Mouse (Mus musculus) stomach, embryonic 16.5 days (tissue): ENCODE measurements at regions not wholly inside any gene's neighbourhood (a gene's known extent, or its start where the extent isn't known, plus 50 kb on each side); places are given as distances from the start of the nearest gene placed in this dataset.
A peak's percentile ranks its signal among the peaks of the same experiment; 100 is the strongest.

Source experiments
- ATAC-seq: fragments of 200-750 bp; cut with Nextera tagmentation; 2 replicates; pipeline ENCODE4 v1.8.0; 2017; ENCODE audit warnings: moderate number of reproducible peaks, moderate TSS enrichment; ENCODE audit not compliant: insufficient read depth, low FRiP score
- H3K27ac ChIP-seq: fragments of 300-500 bp; sonication (generic); 2 replicates; pipeline ENCODE4 v1.5.1; 2014; ENCODE audit warnings: low read length
- H3K27me3 ChIP-seq: fragments of 300-500 bp; sonication (generic); 2 replicates; pipeline ENCODE4 v1.6.1; 2014; ENCODE audit warnings: low read length, control low read depth, mixed read lengths; ENCODE audit not compliant: control insufficient read depth, insufficient read depth
- H3K36me3 ChIP-seq: fragments of 300-500 bp; sonication (generic); 2 replicates; pipeline ENCODE4 v1.6.1; 2014; ENCODE audit warnings: low read length; ENCODE audit not compliant: control insufficient read depth, insufficient read depth
- H3K4me1 ChIP-seq: fragments of 300-500 bp; sonication (generic); 2 replicates; pipeline ENCODE4 v1.6.1; 2014; ENCODE audit warnings: low read length, control low read depth, mixed read lengths; ENCODE audit not compliant: control insufficient read depth, insufficient read depth
- H3K4me2 ChIP-seq: fragments of 300-500 bp; sonication (generic); 2 replicates; pipeline ENCODE4 v1.6.1; 2014; ENCODE audit warnings: low read depth, low read length, mixed read lengths
- H3K4me3 ChIP-seq: fragments of 300-500 bp; sonication (generic); replicated peaks from 2 replicates; pipeline ENCODE4 v1.5.1; 2014; ENCODE audit warnings: mild to moderate bottlenecking, low read length
- H3K9ac ChIP-seq: fragments of 300-500 bp; sonication (generic); 2 replicates; pipeline ENCODE4 v1.6.1; 2014; ENCODE audit warnings: low read length
- H3K9me3 ChIP-seq: fragments of 300-500 bp; sonication (generic); replicated peaks from 2 replicates; pipeline ENCODE4 v1.6.1; 2016; ENCODE audit warnings: low read length, control low read depth; ENCODE audit not compliant: control insufficient read depth
- WGBS: fragments of 180-500 bp; shearing (Covaris S2); extraction: QIAGEN DNeasy Blood & Tissue Kit; methylation state at CpG from one replicate; pipeline ENCODE4 v1.1.7; 2014; 5-methylcytosine and 5-hydroxymethylcytosine counted together

- Histone ChIP-seq H3K4me1 (peaks cover 6% of the 10 kb centered on the region; the same call in 1 of the 2 replicates), H3K9ac (no peak overlapping the region), H3K36me3 (no peaks in the 10 kb centered on the region), H3K4me2 (no peak overlapping the region), H3K9me3 (no peaks in the 10 kb centered on the region), H3K27ac (peak overlapping the region; percentile 56; the same call in 1 of the 2 replicates), H3K27me3 (no peaks in the 10 kb centered on the region), H3K4me3 (no peak overlapping the region)
- no peak for ATAC-seq
- WGBS, result 69% methylated on average over 6 of the region's 6 CpGs
These were observed 62.5 kb downstream of the Arrdc4 start for GRCm38 (mm10) chr7:68686396-68687139.

DNA sequence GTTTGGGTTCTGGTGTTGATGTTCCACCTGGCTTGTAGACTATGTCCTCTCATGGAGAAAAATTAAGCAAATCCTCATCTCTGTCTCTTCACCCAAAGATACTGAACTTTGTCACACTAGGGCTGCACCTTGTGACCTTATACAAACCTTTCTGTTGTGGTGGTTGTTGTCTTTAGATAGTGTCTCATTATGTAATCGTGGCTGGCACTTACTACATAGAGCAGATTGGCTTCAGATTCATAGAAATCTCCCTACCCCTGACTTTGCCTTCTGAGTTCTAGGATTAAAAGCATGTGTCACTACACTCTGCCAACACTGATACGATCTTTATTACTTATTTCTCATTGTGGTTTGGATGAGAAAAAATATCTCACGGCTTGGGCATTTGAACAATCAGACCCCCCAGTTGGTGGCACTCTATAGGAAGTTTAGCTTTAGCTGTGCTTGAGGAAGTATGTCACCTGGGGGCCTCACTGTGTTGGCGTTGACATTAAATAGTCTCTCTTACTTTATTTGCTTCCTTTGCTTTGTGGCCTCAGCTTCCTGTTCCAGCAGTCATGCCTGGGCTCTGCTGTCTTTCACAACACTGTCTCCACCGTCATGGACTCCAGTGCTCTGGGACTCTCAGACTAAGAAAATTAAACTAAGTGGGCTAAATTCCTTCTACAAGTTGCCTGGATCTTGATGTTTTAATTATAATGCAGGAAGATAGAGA is 66.0 kb downstream of the Arrdc4 start:
- Histone ChIP-seq H3K27ac (peak overlapping the region; percentile 8; the same call in 1 of the 2 replicates), H3K4me1 (peaks cover 6% of the 10 kb centered on the region; the same call in 1 of the 2 replicates), H3K27me3 (no peaks in the 10 kb centered on the region), H3K36me3 (no peaks in the 10 kb centered on the region), H3K9me3 (no peaks in the 10 kb centered on the region), H3K9ac (no peak overlapping the region), H3K4me3 (no peak overlapping the region), H3K4me2 (no peak overlapping the region)
- WGBS, result 57% methylated on average over 5 of the region's 5 CpGs
- no peak for ATAC-seq

DNA sequence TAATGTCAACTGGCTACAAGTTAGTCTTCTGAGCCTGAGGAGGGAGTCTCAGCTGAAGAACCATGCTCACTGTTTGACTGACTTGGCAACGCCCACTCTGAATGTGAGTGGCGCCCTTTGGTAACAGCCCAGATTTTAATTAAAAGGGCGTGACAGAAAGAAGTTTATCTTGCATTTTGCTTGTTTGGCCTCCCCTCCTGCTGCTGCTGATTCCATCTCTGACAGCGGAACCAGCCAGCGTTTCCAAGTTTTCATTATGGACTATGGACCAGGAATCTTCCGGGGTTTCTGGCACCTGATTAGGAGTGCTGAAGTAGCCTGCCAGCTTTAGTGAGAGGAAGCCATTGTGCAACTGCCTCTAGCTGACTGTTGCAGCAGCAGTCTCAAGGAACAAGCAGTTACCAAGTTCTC is 66.7 kb downstream of the Arrdc4 start:
- Histone ChIP-seq H3K27me3 (no peaks in the 10 kb centered on the region), H3K4me3 (no peak overlapping the region), H3K36me3 (no peaks in the 10 kb centered on the region), H3K4me1 (peaks cover 6% of the 10 kb centered on the region; the same call in 1 of the 2 replicates), H3K9ac (no peak overlapping the region), H3K9me3 (no peaks in the 10 kb centered on the region), H3K27ac (peak overlapping the region; percentile 8; the same call in 1 of the 2 replicates), H3K4me2 (peak overlapping the region; percentile 9; the same call in 1 of the 2 replicates)
- ATAC-seq, result no peak; the same call in 1 of the 2 replicates
- WGBS, result 59% methylated on average over 6 of the region's 6 CpGs

DNA sequence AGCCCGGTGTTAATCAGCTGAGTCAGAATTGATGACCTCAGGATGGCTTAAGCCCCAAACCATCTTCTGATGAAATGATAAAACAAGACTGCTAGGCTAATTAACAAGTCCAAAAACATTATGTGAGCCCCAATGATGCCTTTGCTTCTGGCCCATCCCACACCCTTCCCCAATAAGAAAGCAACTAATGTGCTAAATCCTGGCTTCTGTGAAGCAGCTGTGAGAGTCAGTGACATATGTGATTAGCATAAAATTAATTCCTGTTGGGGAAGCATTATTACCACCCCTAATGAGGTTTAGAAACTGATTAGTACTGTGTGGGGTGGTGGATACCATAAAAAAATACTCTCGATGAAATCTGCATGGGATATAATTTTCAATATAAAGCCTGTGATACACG is 69.3 kb downstream of the Arrdc4 start:
- Histone ChIP-seq H3K4me2 (no peak overlapping the region), H3K9me3 (no peaks in the 10 kb centered on the region), H3K4me1 (no peaks in the 10 kb centered on the region), H3K27me3 (no peaks in the 10 kb centered on the region), H3K36me3 (no peaks in the 10 kb centered on the region), H3K27ac (no peak overlapping the region), H3K4me3 (no peak overlapping the region), H3K9ac (no peak overlapping the region)
- 87% methylated on average over 3 of the region's 3 CpGs for WGBS
- no peak for ATAC-seq

DNA sequence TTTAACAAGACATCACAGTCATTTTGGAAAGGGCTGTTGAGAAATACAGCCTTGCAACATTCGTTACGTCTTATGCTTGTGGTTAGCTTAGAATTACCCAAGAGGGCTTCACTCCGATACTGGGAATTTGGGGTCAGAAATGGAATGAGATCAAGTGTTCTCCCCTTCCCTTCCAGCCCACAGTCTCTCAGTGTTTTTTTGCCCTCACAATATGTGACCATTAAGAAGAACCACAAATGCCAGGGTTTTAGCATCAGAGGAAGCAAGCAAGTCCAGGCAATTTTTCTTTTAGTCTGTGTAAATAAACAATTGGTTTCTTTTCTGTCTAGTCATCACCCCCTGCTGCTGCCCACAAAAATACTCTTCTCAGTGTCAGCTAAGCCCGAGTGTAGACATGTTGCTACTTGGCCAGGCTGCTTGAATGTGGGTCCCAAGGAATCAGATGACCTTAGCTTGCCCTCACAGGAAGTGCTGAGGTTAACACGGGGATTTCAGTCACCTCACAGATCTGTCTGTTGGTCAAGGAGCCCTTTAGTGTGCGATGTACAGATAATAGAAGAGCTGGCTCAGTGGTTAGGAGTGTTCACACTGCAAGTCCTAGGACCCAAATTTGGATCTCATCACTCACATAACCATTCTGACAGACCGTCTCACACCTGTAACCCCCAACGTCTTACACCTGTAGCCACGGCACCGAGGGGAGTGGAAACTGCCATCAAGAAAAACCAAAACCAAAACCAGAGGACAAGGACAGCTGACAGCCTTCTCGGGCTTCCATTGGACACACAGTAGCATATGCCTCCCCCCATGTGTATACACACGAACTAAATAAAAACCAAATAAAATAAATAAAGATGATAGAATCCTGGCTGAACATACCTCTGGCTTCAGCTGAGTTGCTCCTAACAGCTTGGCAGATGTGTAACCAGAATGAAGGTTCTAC is 81.0 kb downstream of the Arrdc4 start:
- Histone ChIP-seq H3K4me3 (no peak overlapping the region), H3K27ac (no peak overlapping the region; the same call in 1 of the 2 replicates), H3K4me2 (no peak overlapping the region), H3K9me3 (no peaks in the 10 kb centered on the region), H3K4me1 (no peaks in the 10 kb centered on the region), H3K36me3 (no peaks in the 10 kb centered on the region), H3K9ac (no peak overlapping the region), H3K27me3 (no peaks in the 10 kb centered on the region)
- no peak for ATAC-seq
- WGBS, result 69% methylated on average over 12 of the region's 12 CpGs

DNA sequence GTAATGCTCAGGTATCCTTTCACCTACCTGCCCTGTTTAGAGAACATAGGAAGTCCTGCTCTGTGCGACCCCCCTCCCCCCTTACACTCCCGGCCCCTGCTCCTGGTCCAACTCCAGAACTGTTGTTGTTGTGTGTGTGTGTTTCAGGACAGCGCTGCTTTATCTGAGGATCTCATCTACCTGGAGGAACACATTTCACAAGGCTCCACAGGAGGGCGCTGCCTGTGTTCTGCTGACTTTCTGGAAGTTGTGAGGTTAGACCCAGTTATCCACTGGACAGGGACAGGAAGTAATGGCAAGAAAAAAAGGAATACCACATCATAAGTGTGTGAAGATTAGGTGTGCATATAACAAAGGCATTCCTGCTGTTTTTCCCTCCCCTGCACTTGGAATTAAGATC is 81.8 kb downstream of the Arrdc4 start:
- ATAC-seq, result no peak
- Histone ChIP-seq H3K9me3 (no peaks in the 10 kb centered on the region), H3K4me3 (no peak overlapping the region), H3K27me3 (no peaks in the 10 kb centered on the region), H3K9ac (no peak overlapping the region), H3K4me2 (no peak overlapping the region), H3K27ac (no peak overlapping the region), H3K36me3 (no peaks in the 10 kb centered on the region), H3K4me1 (no peaks in the 10 kb centered on the region)
- 50% methylated on average over 4 of the region's 4 CpGs for WGBS

DNA sequence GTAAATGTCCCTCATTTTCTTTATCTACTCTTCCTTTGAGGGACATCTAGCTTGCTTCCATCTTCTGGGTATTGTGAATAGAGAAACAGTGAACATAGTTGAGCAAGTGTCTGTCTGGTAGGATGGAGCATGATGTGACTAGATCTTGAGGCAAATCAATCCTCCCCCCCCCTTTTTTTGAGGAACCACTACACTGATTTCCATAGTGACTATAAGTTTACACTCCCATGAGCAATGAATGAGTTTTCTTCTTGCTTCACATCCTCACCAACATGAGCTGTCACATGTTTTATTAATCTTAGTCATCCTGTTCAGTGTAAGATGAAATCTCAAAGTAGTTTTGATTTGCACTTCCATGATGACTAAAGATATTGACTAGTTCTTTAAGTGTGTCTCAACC is 92.7 kb downstream of the Arrdc4 start:
- H3K4me1 ChIP-seq, result no peaks in the 10 kb centered on the region

DNA sequence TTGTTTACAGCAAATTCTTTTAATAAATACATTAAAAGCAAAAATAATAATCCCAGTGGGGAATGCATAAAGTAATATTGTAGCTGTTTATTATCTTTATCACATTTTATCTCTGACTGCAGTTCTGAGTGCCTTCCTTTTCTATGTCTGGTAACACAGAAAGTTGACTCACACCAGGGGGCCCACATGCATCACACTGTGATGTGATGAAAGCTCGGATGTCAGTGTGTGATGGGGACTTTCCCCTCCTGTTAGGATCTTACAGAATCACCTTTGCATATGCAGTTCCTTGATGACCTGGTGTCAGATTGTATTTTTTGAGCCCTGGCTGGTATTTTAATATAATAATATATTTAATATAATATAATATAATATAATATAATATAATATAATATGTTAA is 95.5 kb downstream of the Arrdc4 start:
- no peak for ATAC-seq
- Histone ChIP-seq H3K4me2 (no peak overlapping the region), H3K4me1 (no peaks in the 10 kb centered on the region), H3K27ac (no peak overlapping the region), H3K9me3 (0 out of 2 replicates have a peak, but pooled peaks cover 7% of the 10 kb centered on the region), H3K9ac (no peak overlapping the region), H3K4me3 (no peak overlapping the region), H3K36me3 (no peaks in the 10 kb centered on the region), H3K27me3 (no peaks in the 10 kb centered on the region)
- WGBS, result 68% methylated on average over 1 of the region's 1 CpGs

More for the DNA sequence above, 92.7 kb downstream of the Arrdc4 start:
- no peak overlapping the region for H3K4me3 ChIP-seq
- H3K9ac ChIP-seq, result no peak overlapping the region
- no peaks in the 10 kb centered on the region for H3K36me3 ChIP-seq
- H3K4me2 ChIP-seq, result no peak overlapping the region
- ATAC-seq, result no peak
- H3K27me3 ChIP-seq, result no peaks in the 10 kb centered on the region
- H3K9me3 ChIP-seq, result 0 out of 2 replicates have a peak, but pooled peaks cover 7% of the 10 kb centered on the region
- H3K27ac ChIP-seq, result no peak overlapping the region
